Mouse (Mus musculus) skeletal muscle tissue, adult 2 months (tissue): ENCODE results near the gene Acaa1a.
"Not testable (repeated sequence)": the region's sequence is repeated elsewhere in the genome, so short reads cannot be mapped to it uniquely, and the experiment has no call there.

Source experiments
- DNase-seq: peaks from one replicate; pipeline ENCODE4 v3.0.0-alpha.2; 2012; ENCODE audit warnings: low read depth, low spot score

The Acaa1a gene

GRCm38 (mm10) chr9:119339106-119339505, 370 bp upstream of the Acaa1a start:
- DNase-seq: no peak

GRCm38 (mm10) chr9:119340212-119340580, 720 bp downstream of the Acaa1a start:
- no peak for DNase-seq

- peak; percentile 97 for DNase-seq
Measured at GRCm38 (mm10) chr9:119340909-119341816, 1.7 kb downstream of the Acaa1a start, which contains the start of gene Myd88. TSS of gene Myd88 (minus strand) at chr9:119341411.

- no peak for DNase-seq
Measured at GRCm38 (mm10) chr9:119342728-119343127, 3.3 kb downstream of the Acaa1a start.

- DNase-seq: no peak
Measured at GRCm38 (mm10) chr9:119346376-119346775, 6.9 kb downstream of the Acaa1a start.

GRCm38 (mm10) chr9:119350531-119350930, 11.1 kb downstream of the Acaa1a start:
- DNase-seq: no peak

GRCm38 (mm10) chr9:119350947-119351705, 11.7 kb downstream of the Acaa1a start:
- no peak for DNase-seq

- peak; percentile 68 for DNase-seq
Measured at GRCm38 (mm10) chr9:119352060-119352459, 12.6 kb downstream of the Acaa1a start.

GRCm38 (mm10) chr9:119353926-119354325, 14.4 kb downstream of the Acaa1a start:
- DNase-seq: no peak

GRCm38 (mm10) chr9:119355943-119356342, 16.5 kb downstream of the Acaa1a start:
- DNase-seq: no peak

GRCm38 (mm10) chr9:119357331-119358057, 18.0 kb downstream of the Acaa1a start, which contains the start of gene Xylb:
TSS of gene Xylb (plus strand) at chr9:119357381.
- peak; percentile 60 for DNase-seq

- no peak for DNase-seq
Measured at GRCm38 (mm10) chr9:119358058-119358429, 18.6 kb downstream of the Acaa1a start.

GRCm38 (mm10) chr9:119361416-119361815, 21.9 kb downstream of the Acaa1a start:
- DNase-seq: no peak

- DNase-seq: no peak
Measured at GRCm38 (mm10) chr9:119363229-119363628, 23.8 kb downstream of the Acaa1a start.

- DNase-seq: no peak
Measured at GRCm38 (mm10) chr9:119365284-119365683, 25.8 kb downstream of the Acaa1a start, which contains the start of gene Slc22a14. TSS of gene Slc22a14 (minus strand) at chr9:119365553.

GRCm38 (mm10) chr9:119368367-119368766, 28.9 kb downstream of the Acaa1a start:
- no peak for DNase-seq

GRCm38 (mm10) chr9:119370770-119371169, 31.3 kb downstream of the Acaa1a start:
- not testable (repeated sequence) for DNase-seq

GRCm38 (mm10) chr9:119371251-119371650, 31.8 kb downstream of the Acaa1a start:
- no peak for DNase-seq

GRCm38 (mm10) chr9:119375008-119375407, 35.5 kb downstream of the Acaa1a start:
- DNase-seq: no peak

GRCm38 (mm10) chr9:119375556-119375955, 36.1 kb downstream of the Acaa1a start:
- no peak for DNase-seq

GRCm38 (mm10) chr9:119378231-119378630, 38.8 kb downstream of the Acaa1a start:
- DNase-seq: no peak

GRCm38 (mm10) chr9:119382603-119383002, 43.1 kb downstream of the Acaa1a start:
- no peak for DNase-seq
